Mouse (Mus musculus): ENCODE measurements around the gene Fam129a.

GRCm38 (mm10) chr1:151756425-151756728 is 185.4 kb downstream of the Fam129a start:
- no peak for TF ChIP-seq ZNF384 (IDR thresholded peaks at IDR 0.05; ENCODE audit: low read depth, low read length)
- no peak for TF ChIP-seq MAFK (IDR thresholded peaks at IDR 0.05; ENCODE audit: insufficient read depth, low read depth, low read length)
- no peak for TF ChIP-seq ZC3H11A (IDR thresholded peaks at IDR 0.05; ENCODE audit: borderline replicate concordance, low read depth, low read length)
- TF ChIP-seq HCFC1 (IDR thresholded peaks at IDR 0.05; ENCODE audit: borderline replicate concordance, insufficient read depth, low read length): no peak
- TF ChIP-seq CHD2 (IDR thresholded peaks at IDR 0.05; ENCODE audit: low read depth, low read length): no peak
